Mouse (Mus musculus) embryonic facial prominence, embryonic 13.5 days (tissue): ENCODE results near the gene Rasa2. TPM values are rescaled to one million over a fixed set of nuclear protein-coding genes. Genes with fewer than 3 reads are reported as not detected.
"Not testable (repeated sequence)": the region's sequence is repeated elsewhere in the genome, so short reads cannot be mapped to it uniquely, and the experiment has no call there.

Experiments
- ATAC-seq: fragments of 200-750 bp; cut with Nextera tagmentation; 2 replicates; pipeline ENCODE4 v1.8.0; 2017; ENCODE audit warnings: low read depth; ENCODE audit not compliant: insufficient number of reproducible peaks, insufficient read depth, low FRiP score, low TSS enrichment
- H3K27ac ChIP-seq: fragments of 300-500 bp; sonication (generic); 2 replicates; pipeline ENCODE4 v1.5.1; 2015; ENCODE audit warnings: moderate library complexity, mild to moderate bottlenecking, inconsistent platforms
- H3K27me3 ChIP-seq: fragments of 300-500 bp; sonication (generic); 2 replicates; pipeline ENCODE4 v1.6.1; 2015; ENCODE audit warnings: mild to moderate bottlenecking, inconsistent platforms
- H3K36me3 ChIP-seq: fragments of 300-500 bp; sonication (generic); 2 replicates; pipeline ENCODE4 v1.6.1; 2015; ENCODE audit warnings: mild to moderate bottlenecking, inconsistent platforms
- H3K4me1 ChIP-seq: fragments of 300-500 bp; sonication (generic); 2 replicates; pipeline ENCODE4 v1.6.1; 2015; ENCODE audit warnings: inconsistent platforms
- H3K4me2 ChIP-seq: fragments of 300-500 bp; sonication (generic); 2 replicates; pipeline ENCODE4 v1.6.1; 2015; ENCODE audit warnings: moderate library complexity, mild to moderate bottlenecking, inconsistent platforms
- H3K4me3 ChIP-seq: fragments of 300-500 bp; sonication (generic); 2 replicates; pipeline ENCODE4 v1.5.1; 2015; ENCODE audit warnings: mild to moderate bottlenecking, inconsistent platforms
- H3K9ac ChIP-seq: fragments of 300-500 bp; sonication (generic); 2 replicates; pipeline ENCODE4 v1.6.1; 2015; ENCODE audit warnings: mild to moderate bottlenecking, inconsistent platforms
- H3K9me3 ChIP-seq: fragments of 300-500 bp; sonication (generic); 2 replicates; pipeline ENCODE4 v1.6.1; 2016; ENCODE audit warnings: inconsistent platforms
- WGBS: fragments of 180-500 bp; shearing (Covaris S2); methylation state at CpG from one replicate; pipeline ENCODE4 v1.1.7; 2015; ENCODE audit warnings: mixed read lengths; 5-methylcytosine and 5-hydroxymethylcytosine counted together
- polyA plus RNA-seq: library from polyadenylated mRNA; unstranded; fragments of >200 nt; fragmentation: Nextera tagmentation; extraction: Ambion mirVana; gene quantifications from 2 replicates; pipeline ENCODE4 v1.2.1, GENCODE M21; 2015

Gene Rasa2
- polyA plus RNA-seq, 1 experiment from 2014 or later: 21.5 TPM

DNA sequence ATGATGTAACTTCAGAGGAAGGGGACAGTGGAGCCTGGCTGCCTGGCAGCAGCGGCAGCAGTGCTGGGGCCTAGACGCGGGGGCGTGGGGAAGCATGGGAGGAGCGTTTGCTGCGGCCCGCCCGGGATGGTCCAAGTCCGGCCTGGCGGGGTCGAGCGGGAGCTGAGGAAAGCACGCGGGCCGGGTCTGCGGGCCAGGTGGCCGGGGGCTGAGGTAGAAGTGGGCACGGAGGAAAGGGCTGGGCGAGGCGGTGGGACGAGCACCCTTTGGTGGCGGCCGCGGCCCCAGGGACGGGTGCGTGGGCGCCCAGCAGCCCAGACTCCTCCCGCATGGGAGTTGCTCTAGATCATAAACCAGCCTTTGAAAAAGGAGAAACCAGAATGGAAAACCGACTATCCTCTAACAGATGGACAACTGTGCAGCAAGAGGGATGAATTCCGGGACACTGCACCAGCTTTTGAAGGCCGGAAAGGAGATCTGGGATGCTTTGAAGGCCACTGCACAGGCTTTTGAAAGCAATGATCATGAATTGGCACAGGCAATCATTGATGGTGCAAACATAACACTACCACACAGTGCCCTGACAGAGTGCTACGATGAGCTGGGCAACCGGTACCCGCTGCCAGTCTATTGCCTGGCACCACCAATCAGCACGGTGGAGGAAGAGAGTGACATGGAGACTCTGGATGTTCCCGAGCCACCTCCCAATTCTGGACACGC, 94.4 kb downstream of the Rasa2 start:
- peak; percentile 76; the same call in 1 of the 2 replicates for ATAC-seq
- Histone ChIP-seq H3K36me3 (peaks cover 10% of the 10 kb centered on the region), H3K4me1 (peaks cover 12% of the 10 kb centered on the region), H3K4me3 (peak overlapping the region; percentile 50), H3K9me3 (no peaks in the 10 kb centered on the region), H3K9ac (peak overlapping the region; percentile 77), H3K27me3 (no peaks in the 10 kb centered on the region), H3K4me2 (peak overlapping the region; percentile 70), H3K27ac (no peak overlapping the region; the same call in none of the 2 replicates)
- WGBS: 26% methylated on average over 37 of the region's 37 CpGs

DNA sequence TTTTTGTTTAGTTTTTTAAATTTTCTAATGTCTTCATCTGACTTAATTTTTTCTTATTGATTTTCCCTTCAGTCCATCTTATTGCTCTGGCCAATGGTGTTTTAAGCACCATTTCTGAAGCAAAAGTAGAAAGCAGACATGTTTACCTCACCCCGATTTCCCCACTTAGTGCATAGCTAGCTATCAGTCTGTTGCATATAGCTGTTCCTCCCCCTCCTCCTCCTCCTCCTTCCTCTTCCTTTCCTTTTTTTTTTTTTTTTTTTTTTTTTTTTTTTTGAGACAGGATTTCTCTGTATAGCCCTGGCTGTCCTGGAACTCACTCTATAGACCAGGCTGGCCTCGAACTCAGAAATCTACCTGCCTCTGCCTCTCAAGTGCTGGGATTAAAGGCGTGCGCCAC, 95.3 kb downstream of the Rasa2 start:
- not testable (repeated sequence) for H3K9ac ChIP-seq, H3K36me3 ChIP-seq, H3K9me3 ChIP-seq, H3K4me3 ChIP-seq, H3K27me3 ChIP-seq, H3K27ac ChIP-seq, ATAC-seq, H3K4me2 ChIP-seq
- 92% methylated on average over 4 of the region's 4 CpGs for WGBS
- H3K4me1 ChIP-seq: peaks cover 12% of the 10 kb centered on the region

DNA sequence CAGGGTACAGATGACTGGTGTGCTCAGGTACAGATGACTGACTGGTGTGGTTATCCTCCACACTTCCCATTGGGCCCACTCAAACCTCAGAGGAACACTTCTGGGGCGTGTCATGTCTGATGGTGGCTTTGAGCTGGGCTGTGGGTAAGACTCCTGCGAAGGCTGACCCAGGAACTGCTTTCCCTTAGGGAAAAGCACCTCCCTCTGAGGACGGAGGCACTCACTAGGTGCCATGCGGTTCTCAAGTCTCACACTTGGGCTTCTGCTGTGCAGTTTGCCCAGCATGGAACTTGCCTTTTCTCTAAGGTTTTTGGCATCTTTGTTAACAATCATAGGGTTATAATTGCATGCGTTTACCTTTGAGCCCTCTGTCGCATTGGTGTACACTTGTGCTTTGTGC, 96.0 kb downstream of the Rasa2 start:
- Histone ChIP-seq H3K36me3 (no peaks in the 10 kb centered on the region; the same call in 1 of the 2 replicates), H3K27ac (no peak overlapping the region), H3K4me1 (peaks cover 17% of the 10 kb centered on the region), H3K4me2 (no peak overlapping the region), H3K9ac (no peak overlapping the region), H3K4me3 (no peak overlapping the region), H3K9me3 (no peaks in the 10 kb centered on the region), H3K27me3 (no peaks in the 10 kb centered on the region)
- 86% methylated on average over 6 of the region's 6 CpGs for WGBS
- ATAC-seq: no peak

DNA sequence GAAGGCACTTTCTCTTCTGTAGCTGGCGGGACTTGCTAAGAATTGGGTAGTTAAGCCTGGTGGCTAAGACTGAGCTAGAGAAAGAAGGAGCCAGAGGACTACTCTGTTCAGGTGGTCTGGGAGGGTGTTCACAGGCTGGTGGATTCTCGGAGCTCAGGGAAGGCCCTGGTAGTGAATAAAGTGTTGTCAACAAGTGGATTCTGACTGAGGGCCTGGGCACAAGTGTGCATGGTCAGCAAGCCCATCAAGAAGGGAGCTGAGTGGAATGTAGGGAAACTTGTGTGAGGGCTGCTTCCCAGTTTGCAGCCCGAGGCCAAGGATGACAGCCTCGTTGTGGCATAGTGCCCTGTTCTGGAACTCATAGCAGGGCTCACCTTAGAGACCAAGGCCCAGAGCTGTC, 97.2 kb downstream of the Rasa2 start:
- Histone ChIP-seq H3K9me3 (no peaks in the 10 kb centered on the region), H3K9ac (no peak overlapping the region), H3K27me3 (no peaks in the 10 kb centered on the region), H3K36me3 (no peaks in the 10 kb centered on the region; the same call in 1 of the 2 replicates), H3K4me2 (no peak overlapping the region), H3K4me1 (peaks cover 19% of the 10 kb centered on the region), H3K4me3 (no peak overlapping the region), H3K27ac (no peak overlapping the region)
- WGBS: 84% methylated on average over 4 of the region's 4 CpGs
- ATAC-seq: no peak

DNA sequence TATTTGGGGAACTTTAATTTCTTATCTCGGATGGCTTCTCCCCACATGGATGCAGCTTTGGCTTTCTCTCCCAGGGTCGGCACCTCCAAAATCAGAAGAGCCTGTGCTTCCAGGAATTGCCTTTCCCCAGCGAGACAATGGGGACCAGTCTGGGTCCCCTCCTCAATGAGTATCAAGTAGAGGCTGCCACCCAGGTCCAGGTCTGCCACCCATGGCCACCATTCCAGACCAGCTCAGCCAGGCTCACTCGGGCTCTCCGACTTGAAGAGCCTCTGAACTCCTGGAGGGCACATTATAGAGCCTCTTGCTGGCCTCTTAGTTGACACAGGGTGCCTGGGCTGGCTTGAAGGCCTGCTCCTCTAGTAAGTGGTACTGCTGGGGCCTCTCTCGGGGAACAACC, 97.9 kb downstream of the Rasa2 start:
- ATAC-seq: no peak
- no peaks in the 10 kb centered on the region for H3K36me3 ChIP-seq

DNA sequence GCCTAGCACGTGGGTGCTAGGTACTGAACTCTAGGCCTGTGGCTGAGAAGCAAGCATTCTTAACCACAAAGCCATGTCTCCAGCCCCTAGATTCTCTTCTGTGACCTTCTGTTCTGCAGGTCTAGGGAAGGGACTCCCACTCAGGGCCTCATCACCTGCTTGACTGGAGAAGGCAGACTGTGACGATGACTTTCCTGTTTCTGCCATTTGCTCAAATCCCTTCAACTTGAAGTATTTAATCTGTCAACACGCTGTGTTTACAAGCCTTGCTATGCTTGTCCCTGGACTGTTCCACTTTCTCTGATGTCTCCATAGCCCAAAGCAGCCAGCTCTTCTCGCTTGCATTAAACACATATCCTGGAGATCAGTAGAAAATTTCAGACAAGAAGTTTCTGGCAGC, 98.9 kb downstream of the Rasa2 start:
- Histone ChIP-seq H3K27me3 (no peaks in the 10 kb centered on the region), H3K36me3 (no peaks in the 10 kb centered on the region), H3K9ac (no peak overlapping the region), H3K9me3 (no peaks in the 10 kb centered on the region), H3K4me1 (peaks cover 18% of the 10 kb centered on the region), H3K4me3 (no peak overlapping the region), H3K27ac (0 out of 2 replicates have a peak overlapping the region, but pooled peaks have one; percentile 16), H3K4me2 (no peak overlapping the region)
- ATAC-seq: no peak
- 74% methylated on average over 4 of the region's 4 CpGs for WGBS

More for the DNA sequence above, 97.9 kb downstream of the Rasa2 start:
- Histone ChIP-seq H3K4me2 (no peak overlapping the region), H3K27ac (no peak overlapping the region), H3K9me3 (no peaks in the 10 kb centered on the region), H3K4me3 (no peak overlapping the region), H3K4me1 (peaks cover 19% of the 10 kb centered on the region), H3K9ac (no peak overlapping the region), H3K27me3 (no peaks in the 10 kb centered on the region)
- 78% methylated on average over 6 of the region's 6 CpGs for WGBS

DNA sequence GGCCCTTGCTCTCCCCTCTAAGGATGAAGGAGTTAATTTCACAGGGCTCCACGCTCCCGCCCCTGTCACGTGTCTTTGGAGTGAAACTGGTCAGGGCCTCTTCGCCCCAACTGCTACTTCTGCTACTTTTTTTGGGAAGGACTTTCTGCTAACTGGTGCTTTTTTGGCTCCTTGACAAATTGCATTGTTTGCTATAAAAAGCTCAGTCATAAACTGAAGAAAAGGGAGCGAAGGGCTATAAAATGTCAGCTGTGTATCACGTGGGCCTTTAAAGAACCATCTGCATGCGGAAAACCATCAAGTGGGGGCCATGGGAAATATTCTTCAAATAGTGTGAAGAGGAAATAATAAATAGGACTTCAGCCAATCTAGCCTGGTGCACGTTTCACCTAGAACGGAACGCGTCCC, 100.7 kb downstream of the Rasa2 start:
- Histone ChIP-seq H3K4me3 (no peak overlapping the region), H3K27ac (no peak overlapping the region), H3K36me3 (no peaks in the 10 kb centered on the region), H3K4me2 (no peak overlapping the region), H3K9me3 (no peaks in the 10 kb centered on the region), H3K27me3 (no peaks in the 10 kb centered on the region), H3K4me1 (peaks cover 7% of the 10 kb centered on the region; the same call in 1 of the 2 replicates), H3K9ac (no peak overlapping the region)
- no peak for ATAC-seq
- WGBS: 66% methylated on average over 11 of the region's 11 CpGs

DNA sequence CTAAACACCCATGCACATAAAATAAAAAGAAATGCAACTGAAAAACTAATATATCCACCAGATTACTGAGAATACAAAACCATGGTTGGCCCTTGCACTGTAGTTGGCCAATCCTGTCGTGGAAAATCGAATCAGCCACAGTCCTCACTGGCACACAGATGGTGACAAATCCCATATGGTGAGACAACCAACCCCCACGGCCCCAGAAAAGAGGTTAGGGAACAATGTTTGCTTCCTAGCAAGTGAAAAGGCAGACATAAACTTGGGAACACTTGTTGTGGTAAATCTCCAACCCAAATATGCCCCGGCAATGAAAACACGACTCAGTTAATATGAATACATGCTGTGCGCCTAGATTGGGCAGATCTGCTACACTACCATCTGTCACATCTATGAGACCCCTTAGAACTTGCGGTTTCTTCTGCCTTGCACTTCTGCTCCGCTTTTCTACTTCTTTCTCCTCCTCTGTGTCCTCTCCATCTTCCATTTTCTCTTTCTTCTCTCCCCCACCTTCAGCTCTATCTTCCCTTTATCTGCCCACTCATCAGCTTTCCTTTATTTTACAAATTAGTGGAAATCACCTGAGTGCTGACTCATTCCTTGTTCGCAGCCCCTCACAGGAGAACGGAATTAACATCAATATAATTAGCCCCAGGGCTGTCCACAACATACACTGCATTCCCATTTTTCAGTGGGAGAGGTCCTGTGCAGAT, 101.3 kb downstream of the Rasa2 start:
- no peak for ATAC-seq
- H3K4me1 ChIP-seq: peaks cover 7% of the 10 kb centered on the region; the same call in 1 of the 2 replicates
- H3K9me3 ChIP-seq: no peaks in the 10 kb centered on the region
- H3K27me3 ChIP-seq: no peaks in the 10 kb centered on the region
- no peak overlapping the region for H3K4me2 ChIP-seq
- H3K27ac ChIP-seq: no peak overlapping the region
- 55% methylated on average over 10 of the region's 10 CpGs for WGBS
- no peaks in the 10 kb centered on the region for H3K36me3 ChIP-seq
- H3K9ac ChIP-seq: no peak overlapping the region
- H3K4me3 ChIP-seq: no peak overlapping the region

DNA sequence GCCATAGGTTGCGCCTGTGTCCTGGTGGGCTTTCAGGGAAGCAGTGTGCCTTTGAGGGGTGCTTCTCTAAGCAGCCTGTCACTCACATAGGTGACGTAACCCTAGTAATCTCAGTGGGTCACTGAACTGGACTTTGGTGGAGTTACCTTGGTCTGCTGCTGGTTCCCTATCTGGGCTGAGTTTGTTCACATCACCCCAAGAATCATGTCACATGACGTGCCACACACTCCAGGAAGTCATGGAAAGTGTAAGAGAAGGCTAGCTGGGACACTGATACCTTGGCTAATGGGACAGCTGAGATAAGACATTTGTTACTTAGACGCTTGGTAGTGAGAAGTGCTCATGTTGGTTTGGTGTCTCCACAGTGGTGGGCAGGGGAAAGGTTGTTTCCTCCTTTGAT, 105.4 kb downstream of the Rasa2 start:
- Histone ChIP-seq H3K27ac (no peak overlapping the region), H3K9me3 (no peaks in the 10 kb centered on the region), H3K4me2 (no peak overlapping the region), H3K36me3 (no peaks in the 10 kb centered on the region), H3K27me3 (no peaks in the 10 kb centered on the region), H3K4me1 (peaks cover 7% of the 10 kb centered on the region; the same call in 1 of the 2 replicates), H3K4me3 (no peak overlapping the region), H3K9ac (no peak overlapping the region)
- ATAC-seq: no peak
- 85% methylated on average over 4 of the region's 4 CpGs for WGBS

DNA sequence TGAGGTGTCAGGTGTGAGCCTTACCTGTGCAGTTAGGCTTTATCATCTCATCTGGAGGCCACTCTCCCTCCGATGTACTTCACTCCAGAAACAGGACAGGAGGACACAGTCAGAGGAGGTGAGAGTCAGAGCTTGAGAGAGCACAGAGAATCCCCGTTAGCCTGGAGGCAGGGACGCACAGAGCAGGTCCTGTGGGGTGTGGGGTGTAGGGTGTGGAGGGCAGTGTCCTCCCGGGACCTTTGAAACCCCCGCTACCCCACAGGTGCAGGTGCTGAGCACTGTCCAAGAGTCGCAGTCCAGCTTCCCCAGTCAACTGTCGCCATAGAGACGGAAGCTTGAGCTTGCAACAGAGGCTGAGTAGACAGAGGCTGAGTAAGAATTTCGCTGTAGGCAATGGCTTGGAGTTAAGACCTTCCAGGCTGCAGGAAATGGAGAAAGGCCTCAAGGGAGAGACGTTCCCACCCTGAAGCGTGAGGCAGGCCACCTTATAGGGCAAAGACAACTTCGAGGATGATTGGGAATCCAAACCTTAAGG, 106.4 kb downstream of the Rasa2 start, which contains the start of gene Gm28729:
TSS of gene Gm28729 (minus strand) at position 293 of the 535 bp plus-strand sequence.
- ATAC-seq: no peak
- 46% methylated on average over 12 of the region's 12 CpGs for WGBS
- Histone ChIP-seq H3K4me2 (no peak within 1 kb of the TSS), H3K4me1 (no peaks in the 10 kb centered on the region), H3K27ac (no peak within 1 kb of the TSS), H3K4me3 (no peak within 1 kb of the TSS), H3K27me3 (no peaks in the 10 kb centered on the region), H3K36me3 (no peaks in the 10 kb centered on the region), H3K9ac (no peak within 1 kb of the TSS), H3K9me3 (no peaks in the 10 kb centered on the region)

DNA sequence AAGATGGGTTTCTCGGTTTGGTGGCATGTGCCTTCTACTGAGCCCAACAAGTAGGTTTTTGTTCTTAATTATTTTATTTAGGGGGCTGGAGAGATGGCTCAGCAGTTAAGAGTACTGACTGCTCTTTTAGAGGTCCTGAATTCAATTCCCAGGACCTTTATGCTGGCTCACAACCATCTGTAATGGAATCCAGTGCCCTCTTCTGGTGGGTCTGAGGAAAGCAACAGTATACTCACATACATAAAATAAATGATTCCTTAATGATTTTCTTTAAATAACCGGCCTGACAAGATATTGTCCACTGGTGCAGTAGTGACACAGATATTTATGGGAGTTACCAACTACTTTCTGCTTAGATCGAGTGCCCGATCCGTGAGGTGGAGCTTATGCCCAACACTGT, 108.3 kb downstream of the Rasa2 start:
- 87% methylated on average over 5 of the region's 5 CpGs for WGBS
- H3K36me3 ChIP-seq: no peaks in the 10 kb centered on the region
- H3K27me3 ChIP-seq: no peaks in the 10 kb centered on the region
- no peak overlapping the region for H3K27ac ChIP-seq
- H3K9ac ChIP-seq: no peak overlapping the region
- no peak overlapping the region for H3K4me3 ChIP-seq
- no peak overlapping the region for H3K4me2 ChIP-seq
- ATAC-seq: no peak
- H3K4me1 ChIP-seq: no peaks in the 10 kb centered on the region
- H3K9me3 ChIP-seq: no peaks in the 10 kb centered on the region

DNA sequence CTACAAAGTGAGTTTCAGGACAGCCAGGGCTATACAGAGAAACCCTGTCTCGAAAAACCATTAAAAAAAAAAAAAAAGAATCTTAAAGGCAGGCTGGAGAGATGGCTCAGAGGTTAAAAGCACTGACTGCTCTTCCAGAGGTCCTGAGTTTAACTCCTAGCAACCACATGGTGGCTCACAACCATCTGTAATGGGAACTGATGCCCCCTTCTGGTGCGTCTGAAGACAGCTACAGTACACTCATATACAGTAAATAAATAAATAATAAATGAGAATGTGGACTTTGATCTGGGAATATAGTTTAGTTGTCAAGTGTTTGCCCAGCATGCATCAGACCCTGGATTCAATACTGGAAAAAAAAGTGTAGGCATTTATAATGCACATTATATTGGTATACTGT, 109.8 kb downstream of the Rasa2 start:
- not testable (repeated sequence) for ATAC-seq, H3K36me3 ChIP-seq, H3K9me3 ChIP-seq, H3K27me3 ChIP-seq, H3K4me1 ChIP-seq, H3K4me2 ChIP-seq, H3K27ac ChIP-seq, H3K9ac ChIP-seq, H3K4me3 ChIP-seq
- 89% methylated on average over 2 of the region's 2 CpGs for WGBS
